Mouse (Mus musculus) left cerebral cortex, postnatal 4 days (tissue): ENCODE data around the gene Arid3c. TPM values are rescaled to one million over a fixed set of nuclear protein-coding genes. Genes with fewer than 3 reads are reported as not detected.
"Not testable (repeated sequence)": the region's sequence is repeated elsewhere in the genome, so short reads cannot be mapped to it uniquely, and the experiment has no call there.

Experiments used
- DNase-seq: peaks from one replicate; pipeline ENCODE4 v3.0.0-alpha.2; 2022
- intact Hi-C: fragments of 180-260 bp; cut with DNase I; formaldehyde crosslinking; loops from one replicate; pipeline ENCODE4 v1.15.1; 2025
- total RNA-seq, 2 experiments: library from RNA; stranded (reverse); gene quantifications; 2 replicates each; pipeline ENCODE4 v1.2.3; 2021

The Arid3c gene
- total RNA-seq, result under 1 TPM; 0.22 to 0.26 TPM

DNA sequence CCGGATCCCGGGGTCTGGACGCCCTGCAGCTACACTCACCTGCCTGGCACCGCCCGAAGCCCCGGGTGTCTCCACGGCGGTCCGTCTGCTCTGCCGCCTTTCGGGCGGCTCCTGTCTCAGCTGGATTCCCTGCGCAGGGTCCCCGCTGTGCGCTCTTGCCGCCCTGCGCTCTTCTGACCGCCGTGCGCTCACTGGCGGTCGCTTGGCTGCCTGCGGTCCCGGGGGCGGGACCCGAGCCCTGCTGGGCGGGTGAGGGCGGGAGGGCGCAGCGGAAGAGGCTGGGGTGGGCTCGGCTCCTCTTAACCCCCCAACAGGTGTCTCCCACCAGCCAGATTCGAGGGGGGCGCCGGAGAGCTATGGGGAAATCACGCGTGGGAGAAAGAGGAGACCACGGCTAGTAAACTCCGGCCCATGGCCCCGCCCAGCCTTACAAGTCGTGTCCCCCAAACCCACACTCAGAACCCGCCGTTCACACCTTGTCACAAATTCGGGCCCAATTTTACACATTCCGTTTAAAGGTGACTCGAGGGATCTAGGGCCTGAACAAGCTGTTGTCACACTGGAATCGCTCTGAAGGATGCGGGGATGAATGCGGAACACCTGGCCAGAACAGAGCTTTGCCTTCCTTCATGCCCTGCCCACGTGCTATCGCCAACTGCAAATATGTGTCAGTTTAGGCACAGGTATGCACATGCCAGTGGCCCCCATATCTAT is at the start of gene Arid3c:
Gene Arid3c (minus strand): TSS at position 91 of the 714 bp plus-strand sequence.
- intact Hi-C loops, result no loop called here
- DNase-seq, result no peak

- DNase-seq, result not testable (repeated sequence)
Observed at GRCm38 (mm10) chr4:41775840-41776239, 44.9 kb upstream of the Arid3c start.

DNA sequence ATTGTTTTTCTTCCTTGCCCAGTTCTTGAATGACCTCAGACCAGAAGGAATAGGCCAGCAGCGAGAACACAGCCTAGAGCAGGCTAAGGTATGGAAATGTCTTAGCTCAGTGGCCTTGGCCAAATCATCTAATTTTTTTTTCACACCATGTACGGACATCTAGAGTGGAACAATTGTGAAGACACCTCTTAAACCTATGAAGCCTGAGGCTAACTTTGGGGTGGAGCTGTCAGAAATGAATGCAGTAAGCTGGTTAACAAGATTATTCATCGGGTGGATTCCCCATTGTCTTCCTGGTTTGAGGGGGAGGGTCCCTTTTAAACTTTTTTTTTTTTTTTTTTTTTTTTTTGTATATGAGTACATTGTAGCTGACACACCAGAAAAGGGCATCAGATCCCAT is 43.6 kb upstream of the Arid3c start:
- DNase-seq, intact Hi-C loops: not testable (repeated sequence)

More at GRCm38 (mm10) chr4:41775840-41776239, 44.9 kb upstream of the Arid3c start:
- intact Hi-C loops, result not testable (repeated sequence)

DNA sequence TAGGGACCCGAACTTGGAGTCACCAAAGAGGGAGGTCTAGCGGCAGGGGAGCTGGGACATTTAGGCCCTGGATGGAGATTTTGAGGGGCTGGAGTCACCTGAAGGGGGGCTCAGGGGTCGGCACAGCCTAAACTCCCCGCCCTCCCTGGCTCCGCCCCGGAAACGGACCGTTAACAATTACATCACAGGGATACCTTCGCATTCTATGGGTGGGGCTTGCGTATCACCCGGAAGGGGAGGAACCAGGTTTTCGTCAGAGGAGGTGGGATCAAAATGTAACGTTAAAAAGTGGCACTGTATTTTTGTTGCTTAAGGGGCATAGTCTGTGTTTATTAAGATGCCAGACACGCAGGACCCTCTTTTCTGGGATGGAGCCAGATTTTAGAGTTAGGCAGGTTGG is 43.1 kb upstream of the Arid3c start, which contains the start of gene Ccl27a:
Gene Ccl27a (minus strand): TSS at position 246 of the 400 bp plus-strand sequence.
- intact Hi-C loops, result not testable (repeated sequence)
- DNase-seq, result peak; percentile 81

DNA sequence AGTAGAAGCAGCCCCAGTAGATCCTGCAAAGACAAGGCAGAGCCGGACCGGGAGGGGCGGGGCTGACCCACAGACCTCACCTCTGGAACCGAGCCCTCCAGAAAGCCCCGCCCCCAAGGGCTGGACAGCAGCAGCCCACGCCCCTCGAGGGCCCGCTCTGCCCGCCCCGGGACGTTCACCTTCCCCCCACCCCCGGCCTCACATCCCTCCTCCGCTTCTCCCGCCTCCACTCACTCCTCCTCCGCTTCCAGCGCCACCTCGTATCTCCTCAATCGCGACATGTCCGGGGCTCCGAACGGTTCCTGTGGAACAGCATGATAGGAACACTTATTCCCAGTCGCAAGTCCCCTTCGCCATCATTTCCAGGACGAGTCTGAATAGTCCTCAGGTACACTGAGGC is 42.6 kb upstream of the Arid3c start:
- intact Hi-C loops, result not testable (repeated sequence)
- DNase-seq, result peak; percentile 66

- intact Hi-C loops, DNase-seq: not testable (repeated sequence)
Observed at GRCm38 (mm10) chr4:41772946-41773345, 42.0 kb upstream of the Arid3c start.

DNA sequence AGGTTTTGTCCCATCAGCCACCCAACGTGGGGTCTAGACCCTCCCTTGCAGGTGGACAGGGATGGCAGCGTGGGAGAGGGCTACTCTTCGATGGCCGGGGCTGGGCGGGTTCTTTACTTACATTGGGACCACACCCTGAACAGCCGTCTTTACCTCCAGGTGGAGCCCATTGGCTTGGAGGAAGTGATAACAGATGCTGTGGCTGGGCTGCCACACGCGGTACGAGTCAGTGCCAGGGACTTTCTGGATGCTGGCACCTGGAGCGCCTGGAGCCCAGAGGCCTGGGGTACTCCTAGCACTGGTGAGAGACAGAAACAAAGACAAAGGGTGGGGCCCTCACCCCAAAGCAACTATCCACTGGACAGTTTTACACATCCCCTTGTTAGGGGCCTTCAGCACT is 36.4 kb upstream of the Arid3c start:
- intact Hi-C loops, DNase-seq: not testable (repeated sequence)

DNA sequence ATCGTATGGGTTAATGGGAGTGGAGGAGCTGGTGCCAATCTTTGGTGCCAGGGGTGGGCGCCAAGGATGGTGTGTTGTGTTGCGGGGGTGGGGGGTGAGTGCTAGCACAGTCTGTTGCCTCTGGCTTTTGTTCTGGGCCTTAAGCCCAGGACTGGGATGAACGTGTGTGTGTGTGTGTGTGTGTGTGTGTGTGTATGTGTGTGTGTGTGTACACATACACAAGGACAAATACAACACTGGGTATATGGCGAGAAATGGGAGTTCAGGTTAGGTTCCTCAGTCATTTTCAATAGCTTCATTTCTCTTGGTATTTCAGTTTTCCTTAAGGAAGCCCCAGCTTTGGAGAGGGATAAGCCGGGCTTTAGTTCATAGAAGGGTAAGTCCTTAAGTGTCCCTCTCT is 32.2 kb upstream of the Arid3c start:
- intact Hi-C loops, DNase-seq: not testable (repeated sequence)

DNA sequence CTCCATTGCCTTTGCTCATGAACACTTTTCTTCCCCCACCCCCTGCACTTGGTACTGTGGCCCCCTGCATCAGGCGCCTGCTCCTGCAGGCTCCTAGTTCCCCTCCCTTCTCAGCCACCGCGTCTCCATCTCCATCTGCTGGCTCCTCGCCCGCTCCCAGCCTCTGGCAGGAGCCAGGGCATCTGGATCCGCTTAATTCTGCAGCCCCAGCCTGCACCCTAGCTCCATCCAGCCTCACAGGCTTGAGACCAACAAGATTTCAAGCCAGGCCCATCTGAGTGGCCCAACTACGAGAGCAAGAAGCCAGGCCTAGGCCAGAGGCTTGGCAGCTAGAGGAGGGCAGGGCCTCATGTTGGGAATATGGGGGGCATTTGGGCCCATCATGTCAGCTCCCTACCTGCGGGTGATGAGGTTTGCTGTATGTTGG is 31.8 kb upstream of the Arid3c start:
- DNase-seq, result peak; percentile 87
- intact Hi-C loops, result not testable (repeated sequence)

DNA sequence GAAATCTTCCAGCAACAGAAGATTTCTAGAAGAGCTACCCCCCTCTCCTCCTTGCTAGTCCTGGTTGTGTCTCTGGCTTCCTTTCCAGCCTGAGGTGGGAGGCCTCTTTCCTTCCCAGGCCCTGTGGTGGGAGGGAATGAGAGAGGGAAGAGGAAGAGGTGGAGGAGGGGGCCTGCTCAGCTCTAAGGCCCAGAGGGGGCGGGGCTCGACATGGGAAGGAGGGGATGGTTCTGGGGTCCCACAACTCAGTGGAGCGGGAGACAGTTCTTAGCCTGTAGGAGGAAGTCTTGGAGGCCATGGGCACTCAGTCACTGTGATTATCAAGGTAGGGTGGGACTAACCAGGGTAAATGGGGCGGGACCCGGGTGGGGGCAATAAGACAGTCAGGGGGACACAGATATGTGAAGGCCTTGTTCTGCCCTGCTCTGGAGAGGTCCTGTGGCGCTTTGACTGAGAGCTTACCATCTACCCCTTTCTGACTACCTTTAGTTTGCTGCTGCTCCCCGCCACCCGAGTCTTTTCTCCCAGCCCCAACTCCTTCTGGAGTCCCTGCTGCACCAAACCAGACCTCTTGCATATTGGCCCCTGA is 31.3 kb upstream of the Arid3c start:
- peak; percentile 51 for DNase-seq
- intact Hi-C loops, result no loop called here

- intact Hi-C loops, result no loop called here
- no peak for DNase-seq
Observed at GRCm38 (mm10) chr4:41761680-41762079, 30.7 kb upstream of the Arid3c start.

DNA sequence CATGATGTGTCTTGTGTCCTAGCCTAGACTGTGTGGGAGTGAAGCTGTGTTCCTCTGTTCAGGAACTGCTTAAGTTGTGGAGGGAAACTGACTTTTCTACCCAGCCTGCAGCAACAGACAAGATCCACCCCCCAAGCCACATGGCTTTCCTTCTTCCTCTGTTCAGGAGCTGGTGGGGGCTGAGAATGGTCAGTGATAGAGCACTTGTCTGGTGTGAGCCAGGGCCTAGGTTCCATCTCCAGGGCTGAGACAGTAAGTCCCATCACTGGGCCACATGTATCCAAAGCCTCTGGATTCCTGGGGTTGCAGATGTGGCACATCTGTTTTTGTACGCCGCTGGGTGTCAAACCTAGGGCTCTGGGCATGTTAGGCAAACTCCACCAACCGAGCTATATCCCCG is 30.0 kb upstream of the Arid3c start:
- intact Hi-C loops, result no loop called here
- DNase-seq, result no peak

- intact Hi-C loops, result no loop called here
- DNase-seq, result peak; percentile 96
Observed at GRCm38 (mm10) chr4:41760288-41760721, 29.4 kb upstream of the Arid3c start.

DNA sequence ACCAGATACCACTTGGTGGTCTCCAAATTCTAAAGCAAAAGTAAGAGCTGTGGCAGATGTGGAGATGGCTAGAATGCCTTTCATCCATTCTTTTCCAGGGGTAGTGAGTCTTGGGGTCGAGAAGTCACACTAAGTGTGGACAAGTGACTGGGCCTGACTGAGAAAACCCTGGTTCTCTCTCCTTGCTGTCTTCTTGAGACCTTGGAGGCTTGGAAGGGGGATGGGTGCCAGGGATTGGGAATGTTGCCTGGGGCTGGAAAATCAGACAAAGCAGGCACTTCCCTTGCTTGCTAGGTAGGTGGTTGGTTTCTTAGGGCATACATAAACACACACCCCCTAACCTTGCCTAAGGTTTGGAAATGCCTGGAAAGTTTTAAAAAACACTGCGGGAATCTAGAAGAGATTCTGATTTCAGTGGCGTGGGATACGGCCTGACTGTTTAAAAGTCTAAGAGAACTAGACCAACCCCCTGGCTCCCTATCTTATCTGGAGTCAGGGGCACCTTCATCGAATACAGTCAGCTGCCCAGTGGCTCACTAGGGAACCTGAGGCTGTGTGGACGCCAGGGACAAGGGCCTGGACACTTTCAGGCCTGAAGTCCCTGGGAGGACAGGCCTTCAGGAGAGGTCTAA is 28.8 kb upstream of the Arid3c start:
- no peak for DNase-seq
- intact Hi-C loops, result no loop called here

DNA sequence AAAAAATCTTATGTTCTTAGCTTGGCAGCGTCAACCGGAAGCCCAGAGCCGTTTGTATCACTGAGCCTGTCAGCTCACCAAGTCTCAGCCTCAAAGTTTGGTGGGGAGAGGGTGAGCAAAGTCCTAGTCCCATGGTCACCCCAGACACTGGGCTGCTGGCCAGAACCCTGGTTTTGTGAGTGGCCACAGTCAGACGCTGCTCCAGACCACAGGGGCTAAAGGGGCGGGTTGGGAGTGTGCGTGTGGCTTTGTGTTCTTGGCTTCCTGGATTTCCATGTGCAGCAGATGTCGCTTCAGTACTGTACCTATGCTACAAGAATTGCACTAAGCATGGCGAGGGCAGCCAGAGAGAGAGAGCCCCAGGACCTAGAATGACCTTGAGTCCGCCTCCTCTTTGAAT is 28.3 kb upstream of the Arid3c start:
- peak; percentile 55 for DNase-seq
- intact Hi-C loops, result no loop called here

DNA sequence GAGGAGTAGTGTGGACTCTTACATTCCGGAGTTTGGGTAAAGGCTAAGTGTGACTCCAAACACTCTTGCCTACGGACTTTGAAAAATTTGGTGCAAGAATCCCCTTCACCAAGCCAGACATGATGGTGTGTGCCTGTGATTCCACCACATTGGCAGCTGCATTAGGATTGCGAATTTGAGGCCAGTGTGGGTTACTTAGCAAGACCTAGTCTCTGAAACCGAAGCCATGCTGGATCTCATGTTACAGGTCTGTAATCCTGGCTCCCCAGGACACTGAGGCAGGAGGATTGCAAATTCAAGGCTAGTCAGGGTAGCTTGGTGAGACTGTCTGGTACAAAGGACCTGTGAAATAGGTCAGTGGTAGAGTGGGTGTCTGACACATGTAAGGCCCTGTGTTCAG is 27.8 kb upstream of the Arid3c start:
- DNase-seq, result no peak
- intact Hi-C loops, result no loop called here

GRCm38 (mm10) chr4:41758021-41758420 is 27.1 kb upstream of the Arid3c start:
- no peak for DNase-seq
- intact Hi-C loops, result no loop called here

GRCm38 (mm10) chr4:41757321-41757720 is 26.4 kb upstream of the Arid3c start:
- intact Hi-C loops, result no loop called here
- no peak for DNase-seq

GRCm38 (mm10) chr4:41756440-41756839 is 25.5 kb upstream of the Arid3c start:
- intact Hi-C loops, result no loop called here
- no peak for DNase-seq

DNA sequence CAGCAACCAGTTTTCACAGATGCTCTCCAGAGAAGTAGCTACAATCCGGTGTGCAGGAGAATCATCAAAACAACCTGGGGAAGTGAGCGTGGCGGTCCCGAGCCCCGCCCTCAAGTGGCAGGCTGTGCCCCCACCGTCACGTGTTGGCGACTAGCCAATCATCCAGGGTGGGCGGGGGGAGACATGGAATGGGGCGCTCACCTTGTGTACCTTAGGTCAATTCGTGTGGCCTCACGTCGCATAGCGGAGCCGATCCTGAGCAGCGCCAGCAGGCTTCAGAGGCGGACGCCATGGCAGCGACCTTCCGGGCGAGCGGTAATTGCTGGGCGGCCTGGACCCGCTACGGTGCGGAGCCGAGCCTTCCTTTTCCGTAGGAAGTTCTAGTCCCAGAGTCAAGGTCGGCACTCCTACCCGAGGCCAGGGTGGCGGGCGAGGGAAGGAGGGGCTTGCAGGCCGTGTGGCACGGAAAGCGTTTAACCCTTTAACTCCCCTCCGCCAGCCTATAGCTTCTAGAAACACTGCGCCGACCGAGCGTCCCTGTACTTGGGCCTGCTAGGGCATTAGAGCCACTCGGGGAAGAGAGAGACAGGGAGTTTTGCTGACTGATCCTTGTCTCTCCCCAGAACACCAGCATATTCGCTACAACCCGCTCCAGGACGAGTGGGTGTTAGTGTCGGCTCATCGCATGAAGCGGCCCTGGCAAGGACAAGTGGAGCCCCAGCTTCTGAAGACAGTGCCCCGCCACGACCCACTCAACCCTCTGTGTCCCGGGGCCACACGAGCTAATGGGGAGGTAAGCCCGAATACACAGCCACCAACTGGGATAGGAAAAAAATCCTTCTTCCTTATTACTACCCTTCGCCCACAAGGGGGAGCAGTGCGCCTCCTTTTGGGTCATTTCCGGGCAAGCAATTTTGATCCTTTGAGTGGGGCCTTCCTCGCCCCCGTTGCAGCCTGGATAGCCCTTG is 24.7 kb upstream of the Arid3c start, which contains the start of gene Sigmar1:
Gene Sigmar1 (minus strand): TSS at position 820 of the 968 bp plus-strand sequence.
- intact Hi-C loops, result no loop called here
- peak; percentile 87 for DNase-seq
